Comparison of ENCODE assay signal across 7 mouse cellular contexts in the genomic region with DNA sequence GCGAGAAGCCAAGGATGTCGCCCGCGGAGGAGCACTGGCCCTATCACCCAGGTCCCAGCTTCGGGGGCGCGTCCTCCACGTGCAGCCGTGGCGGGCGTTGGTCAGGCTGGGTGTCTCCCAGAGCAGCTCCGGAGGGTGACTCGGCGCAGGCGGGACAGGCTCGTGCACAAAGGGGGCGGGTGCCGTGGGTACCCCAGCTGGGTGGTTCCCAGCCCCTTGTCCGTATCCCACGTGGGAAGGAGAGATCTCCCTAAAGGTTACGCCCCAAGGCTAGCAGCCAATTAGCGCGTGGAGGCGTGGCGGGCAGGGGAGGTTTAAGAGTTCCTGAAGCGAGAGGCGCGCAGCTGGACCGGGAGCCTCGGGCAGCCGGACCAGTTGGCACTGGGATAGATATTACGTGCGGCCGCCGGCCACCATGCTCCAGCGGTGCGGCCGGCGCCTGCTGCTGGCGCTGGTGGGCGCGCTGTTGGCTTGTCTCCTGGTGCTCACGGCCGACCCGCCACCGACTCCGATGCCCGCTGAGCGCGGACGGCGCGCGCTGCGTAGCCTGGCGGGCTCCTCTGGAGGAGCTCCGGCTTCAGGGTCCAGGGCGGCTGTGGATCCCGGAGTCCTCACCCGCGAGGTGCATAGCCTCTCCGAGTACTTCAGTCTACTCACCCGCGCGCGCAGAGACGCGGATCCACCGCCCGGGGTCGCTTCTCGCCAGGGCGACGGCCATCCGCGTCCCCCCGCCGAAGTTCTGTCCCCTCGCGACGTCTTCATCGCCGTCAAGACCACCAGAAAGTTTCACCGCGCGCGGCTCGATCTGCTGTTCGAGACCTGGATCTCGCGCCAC. TPM values are rescaled to one million over a fixed set of nuclear protein-coding genes. Genes with fewer than 3 reads are reported as not detected.
DNase-seq lines count a peak whose midpoint lies in the region; ATAC-seq lines count a peak whose summit lies in the region.

A gene (plus strand): TSS at position 320 of the 835 bp plus-strand sequence.

- H3K4me2 ChIP-seq in limb, embryonic 12.5 days = peak within 1 kb of the TSS; percentile 84
- peak within 1 kb of the TSS; percentile 82 for H3K4me2 ChIP-seq in midbrain, embryonic 14.5 days (ENCODE audit: low read length)

- H3K36me3 ChIP-seq in limb, embryonic 12.5 days = no peaks in the 10 kb centered on the region; the same call in 1 of the 2 replicates
- H3K36me3 ChIP-seq in midbrain, embryonic 14.5 days (ENCODE audit: control insufficient read depth, insufficient read depth, low read length) = no peaks in the 10 kb centered on the region

- peak within 1 kb of the TSS; percentile 64 for H3K9ac ChIP-seq in limb, embryonic 12.5 days (replicated peaks)
- H3K9ac ChIP-seq in midbrain, embryonic 14.5 days (replicated peaks; ENCODE audit: low read length) = peak within 1 kb of the TSS; percentile 62

- ATAC-seq in granulocyte monocyte progenitor cell, adult 5-6 weeks (replicated peaks; ENCODE audit: poor library complexity, severe bottlenecking) = peak; percentile 70
- peak; percentile 47 for ATAC-seq in limb, embryonic 12.5 days (ENCODE audit: insufficient number of reproducible peaks, insufficient read depth, low FRiP score, low TSS enrichment, low read depth)
- ATAC-seq in midbrain, embryonic 14.5 days (ENCODE audit: low FRiP score, low TSS enrichment) = peak; percentile 51

- peaks cover 78% of the 10 kb centered on the region for H3K4me1 ChIP-seq in limb, embryonic 12.5 days (replicated peaks)
- peaks cover 44% of the 10 kb centered on the region for H3K4me1 ChIP-seq in midbrain, embryonic 14.5 days (ENCODE audit: control insufficient read depth, insufficient read depth, low read length)

- H3K9me3 ChIP-seq in limb, embryonic 12.5 days = no peaks in the 10 kb centered on the region
- no peaks in the 10 kb centered on the region for H3K9me3 ChIP-seq in midbrain, embryonic 14.5 days (ENCODE audit: control insufficient read depth, low read length)

- H3K4me3 ChIP-seq in limb, embryonic 12.5 days (replicated peaks) = peak within 1 kb of the TSS; percentile 53
- peak within 1 kb of the TSS; percentile 51 for H3K4me3 ChIP-seq in midbrain, embryonic 14.5 days (replicated peaks; ENCODE audit: low read depth, low read length)

- DNase-seq in adrenal gland, postnatal 10 days = peak; percentile 92
- peak; percentile 94 for DNase-seq in embryo, embryonic 9.5 days (ENCODE audit: extremely low spot score)
- peak; percentile 93 for DNase-seq in kidney, adult 11 months
- peak; percentile 92 for DNase-seq in midbrain, embryonic 14.5 days
- peak; percentile 88 to 89 for DNase-seq in spleen, adult 18-20 months

- peak within 1 kb of the TSS; percentile 53; the same call in 1 of the 2 replicates for H3K27ac ChIP-seq in limb, embryonic 12.5 days
- peak within 1 kb of the TSS; percentile 91 for H3K27ac ChIP-seq in midbrain, embryonic 14.5 days (replicated peaks; ENCODE audit: low read depth, low read length)

- peaks cover 81% of the 10 kb centered on the region for H3K27me3 ChIP-seq in limb, embryonic 12.5 days
- peaks cover 32% of the 10 kb centered on the region for H3K27me3 ChIP-seq in midbrain, embryonic 14.5 days (ENCODE audit: control insufficient read depth, insufficient read depth, low read length)

- under 1% methylated on average over 91 of the region's 91 CpGs for WGBS in limb, embryonic 12.5 days
- under 1% methylated on average over 91 of the region's 91 CpGs for WGBS in midbrain, embryonic 14.5 days

RNA-seq across cellular contexts. Expression of the gene that starts here (rescaled TPM):
- total RNA-seq in adrenal gland, postnatal 10 days (2021) = 10 to 100 TPM; 18.2 to 24.6 TPM
- 8.2 and 9.9 TPM in 2 replicates for total RNA-seq in granulocyte monocyte progenitor cell, adult 5-6 weeks (2014; fragmentation: Nextera tagmentation)
- total RNA-seq in granulocyte monocyte progenitor cell, adult 5-6 weeks (2017) = 1.9 and 14.6 TPM in 2 replicates
- polyA plus RNA-seq in limb, embryonic 12.5 days (2016; fragmentation: Nextera tagmentation; extraction: Ambion mirVana) = 10.3 and 10.8 TPM in 2 replicates
- polyA plus RNA-seq in midbrain, embryonic 14.5 days (2014; fragmentation: Nextera tagmentation; extraction: Ambion mirVana) = 20.5 and 25.2 TPM in 2 replicates

Comparison
In these comparisons a context has a peak if more than half of its experiments do, and no peak if none do; other contexts are left out.
1. Peak in every context shown above with its lines: DNase-seq, ATAC-seq, H3K4me3 ChIP-seq and H3K27ac ChIP-seq.